Mouse (Mus musculus) olfactory bulb, adult 2 months (tissue): ENCODE measurements around the gene Olfr918.

Experiments
- CTCF ChIP-seq: fragments of 200-500 bp; IDR thresholded peaks from 2 replicates; pipeline ENCODE4 v1.5.1; 2012; ENCODE audit warnings: low read depth, mild to moderate bottlenecking, low read length, moderate library complexity; ENCODE audit not compliant: insufficient read depth
- POLR2A ChIP-seq: fragments of 200-500 bp; IDR thresholded peaks from 2 replicates; pipeline ENCODE4 v1.6.1; 2012; ENCODE audit warnings: mild to moderate bottlenecking, low read depth, low read length, moderate library complexity; ENCODE audit not compliant: insufficient read depth

- TF ChIP-seq CTCF (no peak), POLR2A (no peak)
Observed at GRCm38 (mm10) chr9:38632406-38632805, 42.0 kb downstream of the Olfr918 start.
